Mouse (Mus musculus) lung, postnatal 0 days (tissue): ENCODE results near the gene Focad. TPM values are rescaled to one million over a fixed set of nuclear protein-coding genes. Genes with fewer than 3 reads are reported as not detected.

Experiments used
- ATAC-seq: fragments of 200-750 bp; cut with Nextera tagmentation; 2 replicates; pipeline ENCODE4 v1.8.0; 2017; ENCODE audit warnings: moderate library complexity
- DNase-seq: peaks from one replicate; pipeline ENCODE4 v3.0.0-alpha.2; 2016; ENCODE audit warnings: low spot score
- H3K27ac ChIP-seq: fragments of 300-500 bp; sonication (generic); 2 replicates; pipeline ENCODE4 v1.5.1; 2014; ENCODE audit warnings: antibody characterized with exemption, mild to moderate bottlenecking, low read length, mixed read lengths
- H3K27me3 ChIP-seq: fragments of 300-500 bp; sonication (generic); replicated peaks from 2 replicates; pipeline ENCODE4 v1.6.1; 2014; ENCODE audit warnings: low read length, mixed read lengths; ENCODE audit not compliant: insufficient read depth
- H3K36me3 ChIP-seq: fragments of 300-500 bp; sonication (generic); 2 replicates; pipeline ENCODE4 v1.6.1; 2014; ENCODE audit warnings: low read length, mixed read lengths; ENCODE audit not compliant: insufficient read depth
- H3K4me1 ChIP-seq: fragments of 300-500 bp; sonication (generic); 2 replicates; pipeline ENCODE4 v1.6.1; 2014; ENCODE audit warnings: antibody characterized with exemption, low read depth, low read length, mixed read lengths; ENCODE audit not compliant: insufficient read depth
- H3K4me2 ChIP-seq: fragments of 300-500 bp; sonication (generic); replicated peaks from 2 replicates; pipeline ENCODE4 v1.6.1; 2014; ENCODE audit warnings: low read depth, mild to moderate bottlenecking, low read length, moderate library complexity, mixed read lengths
- H3K4me3 ChIP-seq: fragments of 300-500 bp; sonication (generic); 2 replicates; pipeline ENCODE4 v1.5.1; 2014; ENCODE audit warnings: low read depth, low read length
- H3K9ac ChIP-seq: fragments of 300-500 bp; sonication (generic); replicated peaks from 2 replicates; pipeline ENCODE4 v1.6.1; 2014; ENCODE audit warnings: low read depth, mild to moderate bottlenecking
- H3K9me3 ChIP-seq: fragments of 300-500 bp; sonication (generic); 2 replicates; pipeline ENCODE4 v1.6.1; 2016; ENCODE audit warnings: low read length, mixed read lengths
- CTCF ChIP-seq: IDR thresholded peaks from 2 replicates; pipeline ENCODE4 v1.5.1; 2016; ENCODE audit warnings: antibody characterized with exemption, mild to moderate bottlenecking
- EP300 ChIP-seq: IDR thresholded peaks from 2 replicates; pipeline ENCODE4 v1.6.1; 2016; ENCODE audit warnings: antibody characterized with exemption, mild to moderate bottlenecking, control low read depth
- WGBS: fragments of 180-500 bp; shearing (Covaris S2); extraction: QIAGEN DNeasy Blood & Tissue Kit; methylation state at CpG from one replicate; pipeline ENCODE4 v1.1.7; 2014; 5-methylcytosine and 5-hydroxymethylcytosine counted together
- polyA plus RNA-seq: library from polyadenylated mRNA; unstranded; fragments of >200 nt; fragmentation: Nextera tagmentation; extraction: Ambion mirVana; gene quantifications from 2 replicates; pipeline ENCODE4 v1.2.1, GENCODE M21; 2015

Gene Focad
- polyA plus RNA-seq, 1 experiment from 2014 or later, result 6.3 TPM

- no peak for TF ChIP-seq EP300
- no peak for TF ChIP-seq CTCF
- 59% methylated on average over 3 of the region's 3 CpGs for WGBS
These were observed 14.2 kb downstream of the Focad start for GRCm38 (mm10) chr4:88108585-88108984.

GRCm38 (mm10) chr4:88117331-88117730, 22.9 kb downstream of the Focad start:
- Histone ChIP-seq H3K27me3 (no peaks in the 10 kb centered on the region), H3K4me1 (peaks cover 4% of the 10 kb centered on the region; the same call in 1 of the 2 replicates), H3K4me2 (no peak overlapping the region), H3K9ac (no peak overlapping the region), H3K27ac (no peak overlapping the region), H3K4me3 (no peak overlapping the region), H3K9me3 (no peaks in the 10 kb centered on the region), H3K36me3 (no peaks in the 10 kb centered on the region)
- 75% methylated on average over 3 of the region's 3 CpGs for WGBS
- TF ChIP-seq CTCF (no peak), EP300 (no peak)
- ATAC-seq (no peak), DNase-seq (no peak)

More at GRCm38 (mm10) chr4:88108585-88108984, 14.2 kb downstream of the Focad start:
- H3K4me3 ChIP-seq, result no peak overlapping the region
- ATAC-seq (no peak), DNase-seq (no peak)
- H3K27ac ChIP-seq, result no peak overlapping the region
- H3K27me3 ChIP-seq, result no peaks in the 10 kb centered on the region
- no peaks in the 10 kb centered on the region for H3K4me1 ChIP-seq
- no peak overlapping the region for H3K9ac ChIP-seq
- H3K36me3 ChIP-seq, result no peaks in the 10 kb centered on the region
- H3K4me2 ChIP-seq, result no peak overlapping the region
- H3K9me3 ChIP-seq, result no peaks in the 10 kb centered on the region

DNA sequence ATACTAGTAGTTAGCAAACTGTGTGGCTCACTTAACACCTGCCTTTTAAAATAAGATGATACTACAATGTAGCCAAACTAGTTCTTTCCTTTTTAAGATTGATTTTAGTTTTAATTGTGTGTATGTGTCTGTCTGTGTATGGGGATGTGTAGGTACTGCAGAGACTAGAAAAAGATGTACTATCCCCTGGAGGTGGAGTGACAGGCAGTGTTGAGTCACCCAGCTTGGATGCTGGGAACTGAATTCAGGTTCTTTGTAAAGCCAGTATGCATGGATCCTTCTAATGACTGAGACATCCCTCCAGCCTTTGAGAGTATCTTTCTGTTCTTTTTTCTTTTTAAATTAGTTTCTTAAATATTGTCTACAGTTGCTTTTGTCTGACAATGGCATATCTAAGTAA, 23.5 kb downstream of the Focad start:
- no peak for ATAC-seq

GRCm38 (mm10) chr4:88118750-88119395, 24.4 kb downstream of the Focad start:
- TF ChIP-seq EP300, result no peak
- Histone ChIP-seq H3K27me3 (no peaks in the 10 kb centered on the region), H3K9ac (no peak overlapping the region), H3K27ac (no peak overlapping the region), H3K36me3 (no peaks in the 10 kb centered on the region), H3K4me1 (peaks cover 4% of the 10 kb centered on the region; the same call in 1 of the 2 replicates), H3K4me2 (no peak overlapping the region), H3K9me3 (no peaks in the 10 kb centered on the region), H3K4me3 (no peak overlapping the region)
- DNase-seq (no peak), ATAC-seq (no peak)
- 73% methylated on average over 5 of the region's 5 CpGs for WGBS

More for the DNA sequence above, 23.5 kb downstream of the Focad start:
- H3K9me3 ChIP-seq, result no peaks in the 10 kb centered on the region
- DNase-seq, result no peak
- no peak overlapping the region for H3K9ac ChIP-seq
- no peak for TF ChIP-seq CTCF
- no peak for TF ChIP-seq EP300
- H3K4me1 ChIP-seq, result peaks cover 4% of the 10 kb centered on the region; the same call in 1 of the 2 replicates
- H3K27me3 ChIP-seq, result no peaks in the 10 kb centered on the region
- no peak overlapping the region for H3K27ac ChIP-seq
- no peak overlapping the region for H3K4me3 ChIP-seq
- H3K4me2 ChIP-seq, result no peak overlapping the region
- no peaks in the 10 kb centered on the region for H3K36me3 ChIP-seq

DNA sequence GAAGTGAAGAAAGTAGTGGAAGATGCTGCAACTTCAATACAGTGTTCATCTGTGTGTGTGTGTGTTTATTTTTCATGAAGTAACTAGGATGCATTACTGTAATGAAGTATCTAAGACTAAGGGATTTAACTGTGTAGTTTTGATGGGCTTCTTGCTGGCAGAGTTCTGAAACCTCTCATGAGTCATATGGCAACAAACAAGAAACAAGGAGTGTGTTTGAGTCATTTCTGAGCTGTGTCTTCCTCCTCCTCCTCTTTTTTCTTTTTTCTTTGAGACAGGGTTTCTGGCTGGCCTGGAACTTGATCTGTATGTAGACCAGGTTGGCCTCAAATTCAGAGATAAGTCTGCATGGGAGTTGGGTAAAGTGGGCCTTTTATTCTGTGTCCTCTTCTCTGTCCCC, 25.7 kb downstream of the Focad start:
- Histone ChIP-seq H3K4me1 (peaks cover 4% of the 10 kb centered on the region; the same call in 1 of the 2 replicates), H3K27ac (no peak overlapping the region), H3K9ac (no peak overlapping the region), H3K4me3 (no peak overlapping the region), H3K27me3 (no peaks in the 10 kb centered on the region), H3K4me2 (no peak overlapping the region), H3K36me3 (no peaks in the 10 kb centered on the region), H3K9me3 (no peaks in the 10 kb centered on the region)
- no peak for TF ChIP-seq CTCF
- no peak for TF ChIP-seq EP300
- ATAC-seq, result peak; percentile 30
- peak; percentile 30 for DNase-seq

- DNase-seq (no peak), ATAC-seq (no peak)
- Histone ChIP-seq H3K4me2 (no peak overlapping the region), H3K9ac (no peak overlapping the region), H3K4me1 (peaks cover 4% of the 10 kb centered on the region; the same call in 1 of the 2 replicates), H3K4me3 (no peak overlapping the region), H3K27ac (no peak overlapping the region), H3K36me3 (no peaks in the 10 kb centered on the region), H3K9me3 (no peaks in the 10 kb centered on the region), H3K27me3 (no peaks in the 10 kb centered on the region)
- TF ChIP-seq EP300 (no peak), CTCF (no peak)
- 94% methylated on average over 3 of the region's 3 CpGs for WGBS
These were observed 28.0 kb downstream of the Focad start for GRCm38 (mm10) chr4:88122472-88122871.

DNA sequence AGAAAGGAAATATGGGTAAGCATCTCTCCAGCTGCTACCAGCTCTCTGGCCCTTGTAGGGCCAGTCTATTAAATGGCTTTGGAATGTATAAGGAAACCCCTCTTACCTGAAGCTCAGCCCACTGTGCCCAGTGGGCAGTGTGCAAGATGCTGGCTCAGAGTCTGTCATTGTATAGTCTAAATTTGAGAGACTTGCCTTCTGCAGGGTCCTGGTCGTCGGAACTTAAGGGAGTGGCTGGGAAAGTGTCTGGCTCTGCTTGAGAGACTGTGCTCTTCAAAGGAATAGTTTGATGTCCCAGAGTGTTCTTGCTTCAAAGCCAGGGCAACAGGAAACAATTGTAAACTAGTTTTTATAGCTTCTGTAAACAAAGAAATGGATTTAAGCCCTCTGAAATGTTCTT, 41.5 kb downstream of the Focad start:
- Histone ChIP-seq H3K27me3 (no peaks in the 10 kb centered on the region), H3K36me3 (no peaks in the 10 kb centered on the region), H3K9me3 (no peaks in the 10 kb centered on the region), H3K4me1 (no peaks in the 10 kb centered on the region), H3K9ac (no peak overlapping the region), H3K4me2 (no peak overlapping the region), H3K27ac (0 out of 2 replicates have a peak overlapping the region, but pooled peaks have one; percentile 4), H3K4me3 (no peak overlapping the region)
- TF ChIP-seq EP300 (peak; percentile 55), CTCF (no peak)
- ATAC-seq (peak; percentile 35), DNase-seq (peak; percentile 26)
- 16% methylated on average over 2 of the region's 2 CpGs for WGBS
